Mouse (Mus musculus) forebrain, embryonic 16.5 days (tissue): ENCODE measurements at regions not wholly inside any gene's neighbourhood (a gene's known extent, or its start where the extent isn't known, plus 50 kb on each side); places are given as distances from the start of the nearest gene placed in this dataset.

ENCODE experiments used
- ATAC-seq: fragments of 200-750 bp; cut with Nextera tagmentation; 2 replicates; pipeline ENCODE4 v1.8.0; 2017; ENCODE audit warnings: mild to moderate bottlenecking, moderate library complexity
- H3K27ac ChIP-seq: fragments of 300-500 bp; sonication (generic); 2 replicates; pipeline ENCODE4 v1.5.1; 2014; ENCODE audit warnings: low read length, control low read depth
- H3K27me3 ChIP-seq: fragments of 300-500 bp; sonication (generic); replicated peaks from 2 replicates; pipeline ENCODE4 v1.6.1; 2014; ENCODE audit warnings: low read length; ENCODE audit not compliant: control insufficient read depth, insufficient read depth
- H3K36me3 ChIP-seq: fragments of 300-500 bp; sonication (generic); 2 replicates; pipeline ENCODE4 v1.6.1; 2014; ENCODE audit not compliant: control insufficient read depth, insufficient read depth
- H3K4me1 ChIP-seq: fragments of 300-500 bp; sonication (generic); replicated peaks from 2 replicates; pipeline ENCODE4 v1.6.1; 2014; ENCODE audit warnings: low read length; ENCODE audit not compliant: control insufficient read depth, insufficient read depth
- H3K4me2 ChIP-seq: fragments of 300-500 bp; sonication (generic); 2 replicates; pipeline ENCODE4 v1.6.1; 2014; ENCODE audit warnings: mild to moderate bottlenecking, low read length, control low read depth
- H3K4me3 ChIP-seq: fragments of 300-500 bp; sonication (generic); replicated peaks from 2 replicates; pipeline ENCODE4 v1.5.1; 2014; ENCODE audit warnings: mild to moderate bottlenecking, low read length, control low read depth
- H3K9ac ChIP-seq: fragments of 300-500 bp; sonication (generic); replicated peaks from 2 replicates; pipeline ENCODE4 v1.6.1; 2014; ENCODE audit warnings: low read depth, low read length, control low read depth
- H3K9me3 ChIP-seq: fragments of 300-500 bp; sonication (generic); 2 replicates; pipeline ENCODE4 v1.6.1; 2016; ENCODE audit warnings: low read length; ENCODE audit not compliant: control insufficient read depth
- WGBS: fragments of 180-500 bp; shearing (Covaris S2); extraction: QIAGEN DNeasy Blood & Tissue Kit; methylation state at CpG from one replicate; pipeline ENCODE4 v1.1.7; 2014; 5-methylcytosine and 5-hydroxymethylcytosine counted together

DNA sequence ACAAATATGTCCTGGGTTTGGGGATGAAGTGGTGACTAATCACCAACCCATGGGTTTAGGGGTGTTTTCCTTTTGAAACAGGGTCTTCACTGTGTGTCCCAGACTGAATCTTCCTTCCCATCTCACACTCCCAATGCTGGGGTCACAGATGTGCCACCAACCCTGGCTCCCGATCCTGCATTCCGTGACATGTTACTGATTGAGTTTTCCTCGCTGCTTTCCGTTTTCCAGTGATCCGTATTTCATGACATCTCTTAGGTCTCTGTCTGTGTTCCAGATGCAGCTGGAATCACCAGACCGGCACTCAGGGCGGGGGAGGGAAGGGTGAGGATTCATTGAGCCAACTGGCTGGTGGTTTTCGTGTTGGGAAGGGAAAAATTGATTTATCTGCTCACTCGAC, 157.1 kb downstream of the Opa1 start:
- Histone ChIP-seq H3K4me3 (no peak overlapping the region), H3K4me2 (no peak overlapping the region), H3K27me3 (peaks cover 7% of the 10 kb centered on the region; the same call in 1 of the 2 replicates), H3K4me1 (peaks cover 16% of the 10 kb centered on the region), H3K36me3 (no peaks in the 10 kb centered on the region), H3K9me3 (no peaks in the 10 kb centered on the region), H3K27ac (no peak overlapping the region), H3K9ac (no peak overlapping the region)
- 86% methylated on average over 9 of the region's 9 CpGs for WGBS
- no peak for ATAC-seq

- no peak overlapping the region for H3K9ac ChIP-seq
- H3K4me1 ChIP-seq, result peaks cover 16% of the 10 kb centered on the region
- no peak overlapping the region for H3K4me2 ChIP-seq
- no peaks in the 10 kb centered on the region for H3K9me3 ChIP-seq
- no peak for ATAC-seq
- H3K36me3 ChIP-seq, result no peaks in the 10 kb centered on the region
- 95% methylated on average over 9 of the region's 9 CpGs for WGBS
- no peak overlapping the region for H3K27ac ChIP-seq
- peaks cover 5% of the 10 kb centered on the region; the same call in 1 of the 2 replicates for H3K27me3 ChIP-seq
- no peak overlapping the region for H3K4me3 ChIP-seq
These were observed 158.9 kb downstream of the Opa1 start for GRCm38 (mm10) chr16:29738075-29738474.

DNA sequence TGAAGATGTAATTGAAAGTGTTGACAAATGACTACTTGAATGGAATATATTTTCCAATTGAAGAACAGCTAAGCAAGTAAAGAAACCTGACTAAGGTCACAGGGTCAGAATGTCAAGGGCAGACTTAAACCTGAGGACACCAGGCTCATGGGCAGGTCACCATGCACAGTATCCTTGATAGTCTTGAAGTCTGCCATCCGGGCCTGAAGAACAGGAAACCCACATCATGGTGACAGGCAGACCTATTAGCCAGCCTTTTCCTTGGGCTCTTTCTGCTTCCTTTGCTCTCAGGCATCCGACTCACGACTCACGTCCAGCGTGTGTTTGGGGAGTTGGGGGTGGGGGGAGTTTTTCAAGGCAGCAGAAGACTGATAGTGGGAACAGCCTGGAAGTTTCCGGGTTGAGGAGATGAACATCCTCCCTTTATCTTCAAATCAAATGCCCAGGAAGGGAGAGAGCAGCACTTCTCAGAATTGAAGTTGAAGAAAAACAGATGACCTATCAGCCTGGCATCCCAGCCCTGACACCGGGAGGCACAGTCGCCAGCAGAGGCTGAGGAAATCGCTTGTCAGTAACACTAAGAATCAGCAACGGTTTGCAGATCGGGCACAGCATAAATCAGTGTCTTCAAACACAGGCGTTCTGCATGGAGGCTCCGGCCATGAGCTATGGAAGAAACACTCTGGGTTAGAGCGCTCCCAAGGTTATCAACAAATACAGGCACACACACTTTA, 163.5 kb downstream of the Opa1 start:
- Histone ChIP-seq H3K27ac (no peak overlapping the region), H3K4me2 (no peak overlapping the region), H3K4me3 (no peak overlapping the region), H3K27me3 (no peaks in the 10 kb centered on the region), H3K9ac (no peak overlapping the region), H3K4me1 (no peaks in the 10 kb centered on the region), H3K9me3 (peaks cover 2% of the 10 kb centered on the region; the same call in 1 of the 2 replicates), H3K36me3 (no peaks in the 10 kb centered on the region)
- ATAC-seq, result no peak
- 67% methylated on average over 14 of the region's 14 CpGs for WGBS

DNA sequence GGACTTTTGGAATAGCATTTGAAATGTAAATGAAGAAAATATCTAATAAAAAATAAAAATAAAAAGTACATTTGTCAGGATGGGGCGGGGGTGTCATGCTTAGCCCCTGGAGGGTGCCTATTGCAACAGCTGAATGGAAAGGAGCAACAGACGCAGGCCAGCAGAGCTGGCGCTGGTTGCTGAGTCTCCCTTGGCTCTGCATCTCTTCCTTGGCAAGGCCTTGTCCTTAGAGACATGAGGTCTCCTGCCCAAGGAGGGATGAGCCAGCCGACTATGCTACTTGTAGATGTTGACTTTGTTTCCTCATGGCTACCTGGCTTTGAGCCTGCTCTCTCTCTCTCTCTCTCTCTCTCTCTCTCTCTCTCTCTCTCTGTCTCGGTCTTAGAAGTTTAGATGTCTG, 166.4 kb downstream of the Opa1 start:
- Histone ChIP-seq H3K9me3 (peaks cover 3% of the 10 kb centered on the region; the same call in 1 of the 2 replicates), H3K27ac (no peak overlapping the region), H3K4me3 (no peak overlapping the region), H3K9ac (no peak overlapping the region), H3K36me3 (no peaks in the 10 kb centered on the region), H3K4me2 (no peak overlapping the region), H3K4me1 (no peaks in the 10 kb centered on the region), H3K27me3 (no peaks in the 10 kb centered on the region)
- WGBS, result 88% methylated on average over 5 of the region's 5 CpGs
- ATAC-seq, result no peak

GRCm38 (mm10) chr16:29746245-29746644, 167.1 kb downstream of the Opa1 start:
- Histone ChIP-seq H3K4me3 (no peak overlapping the region), H3K9ac (no peak overlapping the region), H3K4me2 (no peak overlapping the region), H3K27me3 (no peaks in the 10 kb centered on the region), H3K27ac (no peak overlapping the region), H3K36me3 (no peaks in the 10 kb centered on the region), H3K4me1 (no peaks in the 10 kb centered on the region), H3K9me3 (peaks cover 3% of the 10 kb centered on the region; the same call in 1 of the 2 replicates)
- ATAC-seq, result no peak
- 86% methylated on average over 4 of the region's 4 CpGs for WGBS

DNA sequence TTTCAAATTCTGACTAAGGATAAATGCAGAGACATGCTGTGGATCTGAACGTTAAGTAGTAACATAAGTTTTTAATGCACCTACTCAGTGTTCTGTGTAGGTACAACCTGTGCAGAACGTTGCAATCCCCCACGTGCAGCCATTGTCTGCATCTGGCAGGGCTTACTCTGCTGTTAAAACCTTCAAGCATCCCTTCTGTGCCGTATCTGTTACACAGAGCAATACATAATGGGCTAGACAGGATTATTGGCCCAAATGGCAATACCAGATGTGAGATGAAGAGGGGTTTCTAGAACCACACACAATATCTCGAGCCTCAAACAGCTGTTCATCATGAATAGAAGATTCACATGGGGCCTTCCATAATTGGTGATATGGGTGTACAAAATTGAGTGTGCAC, 170.0 kb downstream of the Opa1 start:
- Histone ChIP-seq H3K27ac (no peak overlapping the region), H3K4me2 (no peak overlapping the region), H3K9ac (no peak overlapping the region), H3K4me3 (no peak overlapping the region), H3K27me3 (no peaks in the 10 kb centered on the region), H3K36me3 (no peaks in the 10 kb centered on the region), H3K4me1 (no peaks in the 10 kb centered on the region), H3K9me3 (peaks cover 3% of the 10 kb centered on the region; the same call in 1 of the 2 replicates)
- 81% methylated on average over 5 of the region's 5 CpGs for WGBS
- ATAC-seq, result no peak

GRCm38 (mm10) chr16:29754579-29755199, 175.6 kb downstream of the Opa1 start:
- Histone ChIP-seq H3K4me3 (no peak overlapping the region), H3K9ac (no peak overlapping the region), H3K4me2 (no peak overlapping the region), H3K36me3 (no peaks in the 10 kb centered on the region), H3K27ac (no peak overlapping the region), H3K4me1 (no peaks in the 10 kb centered on the region), H3K9me3 (no peaks in the 10 kb centered on the region), H3K27me3 (no peaks in the 10 kb centered on the region)
- 63% methylated on average over 8 of the region's 8 CpGs for WGBS
- ATAC-seq, result no peak

DNA sequence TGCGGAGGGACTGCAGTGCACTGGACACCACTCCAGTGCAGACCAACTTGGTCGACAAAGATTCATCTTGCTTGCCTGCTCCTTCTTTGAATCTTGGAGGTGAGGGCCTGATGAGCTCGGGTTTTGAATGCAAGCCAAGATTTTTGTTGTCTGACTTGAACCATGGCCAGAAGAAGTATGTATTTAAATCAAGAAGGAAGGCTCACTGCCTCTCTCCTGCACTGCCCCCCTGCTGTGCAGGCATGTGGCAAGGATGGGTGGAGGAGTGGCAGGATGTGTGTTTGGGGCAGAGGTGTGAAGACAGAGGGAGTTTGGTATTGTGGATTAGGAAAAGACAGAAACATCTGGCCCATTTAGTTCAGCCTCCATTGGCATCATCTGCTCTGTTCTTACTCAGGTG, 179.1 kb downstream of the Opa1 start:
- no peak overlapping the region for H3K4me2 ChIP-seq
- ATAC-seq, result no peak
- H3K27me3 ChIP-seq, result no peaks in the 10 kb centered on the region
- no peak overlapping the region for H3K4me3 ChIP-seq
- no peak overlapping the region for H3K27ac ChIP-seq
- H3K36me3 ChIP-seq, result no peaks in the 10 kb centered on the region
- H3K9me3 ChIP-seq, result no peaks in the 10 kb centered on the region
- no peaks in the 10 kb centered on the region for H3K4me1 ChIP-seq
- H3K9ac ChIP-seq, result no peak overlapping the region
- 68% methylated on average over 3 of the region's 3 CpGs for WGBS

- WGBS, result 72% methylated on average over 3 of the region's 3 CpGs
- no peak overlapping the region for H3K4me2 ChIP-seq
- no peak overlapping the region for H3K9ac ChIP-seq
- no peaks in the 10 kb centered on the region for H3K36me3 ChIP-seq
- no peaks in the 10 kb centered on the region for H3K4me1 ChIP-seq
- H3K27ac ChIP-seq, result no peak overlapping the region
- H3K4me3 ChIP-seq, result no peak overlapping the region
- H3K9me3 ChIP-seq, result no peaks in the 10 kb centered on the region
- ATAC-seq, result no peak
- H3K27me3 ChIP-seq, result no peaks in the 10 kb centered on the region
These were observed 180.3 kb downstream of the Opa1 start for GRCm38 (mm10) chr16:29759416-29759815.
